In genomic region chr3:110250839-110251700, GRCm38 (mm10) we compare ENCODE assay signal across 8 mouse cellular contexts. TPM values are rescaled to one million over a fixed set of nuclear protein-coding genes. Genes with fewer than 3 reads are reported as not detected.
DNase-seq lines count a peak whose midpoint lies in the region; ATAC-seq and TF ChIP-seq lines count a peak whose summit lies in the region.

TSS of gene Prmt6 (minus strand) at chr3:110250998.

- peaks cover 18% of the 10 kb centered on the region for H3K36me3 ChIP-seq in erythroblast, embryonic 14.5 days (ENCODE audit: control insufficient read depth)
- H3K36me3 ChIP-seq in heart, embryonic 11.5 days (ENCODE audit: control insufficient read depth, insufficient read depth, low read length), result no peaks in the 10 kb centered on the region
- H3K36me3 ChIP-seq in kidney, embryonic 15.5 days, result peaks cover 20% of the 10 kb centered on the region
- peaks cover 16% of the 10 kb centered on the region for H3K36me3 ChIP-seq in limb, embryonic 15.5 days
- H3K36me3 ChIP-seq in midbrain, postnatal 0 days (ENCODE audit: insufficient read depth, low read length), result 0 out of 2 replicates have a peak, but pooled peaks cover 6% of the 10 kb centered on the region
- H3K36me3 ChIP-seq in stomach, embryonic 15.5 days, result peaks cover 9% of the 10 kb centered on the region; the same call in 1 of the 2 replicates

- H3K9me3 ChIP-seq in erythroblast, embryonic 14.5 days (ENCODE audit: control insufficient read depth, low read length), result no peaks in the 10 kb centered on the region
- no peaks in the 10 kb centered on the region for H3K9me3 ChIP-seq in heart, embryonic 11.5 days (replicated peaks; ENCODE audit: control insufficient read depth, low read length)
- no peaks in the 10 kb centered on the region for H3K9me3 ChIP-seq in kidney, embryonic 15.5 days (replicated peaks)
- H3K9me3 ChIP-seq in limb, embryonic 15.5 days, result no peaks in the 10 kb centered on the region
- H3K9me3 ChIP-seq in midbrain, postnatal 0 days (ENCODE audit: low read length), result no peaks in the 10 kb centered on the region
- H3K9me3 ChIP-seq in stomach, embryonic 15.5 days, result no peaks in the 10 kb centered on the region

- H3K27ac ChIP-seq in heart, embryonic 11.5 days (ENCODE audit: low read depth, low read length), result peak within 1 kb of the TSS; percentile 88
- peak within 1 kb of the TSS; percentile 96 for H3K27ac ChIP-seq in kidney, embryonic 15.5 days
- H3K27ac ChIP-seq in limb, embryonic 15.5 days, result peak within 1 kb of the TSS; percentile 96
- H3K27ac ChIP-seq in midbrain, postnatal 0 days (ENCODE audit: low read depth, low read length), result peak within 1 kb of the TSS; percentile 97
- H3K27ac ChIP-seq in stomach, embryonic 15.5 days, result peak within 1 kb of the TSS; percentile 85

- TF ChIP-seq CTCF in midbrain, postnatal 0 days (IDR thresholded peaks at IDR 0.05), result no peak

- H3K4me2 ChIP-seq in heart, embryonic 11.5 days, result peak within 1 kb of the TSS; percentile 77
- H3K4me2 ChIP-seq in kidney, embryonic 15.5 days, result peak within 1 kb of the TSS; percentile 73
- peak within 1 kb of the TSS; percentile 67 for H3K4me2 ChIP-seq in limb, embryonic 15.5 days
- H3K4me2 ChIP-seq in midbrain, postnatal 0 days (ENCODE audit: low read depth, low read length, poor library complexity, severe bottlenecking), result peak within 1 kb of the TSS; percentile 55
- peak within 1 kb of the TSS; percentile 64 for H3K4me2 ChIP-seq in stomach, embryonic 15.5 days

- 20% methylated on average over 38 of the region's 38 CpGs for WGBS in heart, embryonic 11.5 days (ENCODE audit: insufficient replicate concordance)
- 19% methylated on average over 38 of the region's 38 CpGs for WGBS in kidney, embryonic 15.5 days
- 18% methylated on average over 38 of the region's 38 CpGs for WGBS in limb, embryonic 15.5 days
- 20% methylated on average over 37 of the region's 38 CpGs for WGBS in midbrain, postnatal 0 days
- WGBS in stomach, embryonic 15.5 days, result 19% methylated on average over 38 of the region's 38 CpGs

- H3K4me1 ChIP-seq in erythroblast, embryonic 14.5 days (ENCODE audit: control insufficient read depth), result peaks cover 26% of the 10 kb centered on the region
- H3K4me1 ChIP-seq in heart, embryonic 11.5 days (ENCODE audit: control insufficient read depth, insufficient read depth, low read length), result no peaks in the 10 kb centered on the region
- peaks cover 15% of the 10 kb centered on the region for H3K4me1 ChIP-seq in kidney, embryonic 15.5 days
- peaks cover 12% of the 10 kb centered on the region; the same call in 1 of the 2 replicates for H3K4me1 ChIP-seq in limb, embryonic 15.5 days
- H3K4me1 ChIP-seq in midbrain, postnatal 0 days (ENCODE audit: insufficient read depth, low read length), result no peaks in the 10 kb centered on the region
- no peaks in the 10 kb centered on the region for H3K4me1 ChIP-seq in stomach, embryonic 15.5 days

- H3K9ac ChIP-seq in heart, embryonic 11.5 days (ENCODE audit: low read depth, low read length), result peak within 1 kb of the TSS; percentile 98
- H3K9ac ChIP-seq in kidney, embryonic 15.5 days, result peak within 1 kb of the TSS; percentile 97
- peak within 1 kb of the TSS; percentile 85 for H3K9ac ChIP-seq in limb, embryonic 15.5 days
- peak within 1 kb of the TSS; percentile 94 for H3K9ac ChIP-seq in midbrain, postnatal 0 days (replicated peaks; ENCODE audit: low read length, poor library complexity, severe bottlenecking)
- H3K9ac ChIP-seq in stomach, embryonic 15.5 days, result peak within 1 kb of the TSS; percentile 71

- peak; percentile 86 for ATAC-seq in heart, embryonic 11.5 days (replicated peaks; ENCODE audit: insufficient number of reproducible peaks, low FRiP score, low TSS enrichment)
- peak; percentile 94 for ATAC-seq in kidney, embryonic 15.5 days (replicated peaks; ENCODE audit: low FRiP score)
- ATAC-seq in limb, embryonic 15.5 days (ENCODE audit: insufficient number of reproducible peaks, low FRiP score, low TSS enrichment, low read depth), result peak; percentile 88
- peak; percentile 93 for ATAC-seq in midbrain, postnatal 0 days (ENCODE audit: low FRiP score)
- ATAC-seq in stomach, embryonic 15.5 days (ENCODE audit: insufficient read depth, low FRiP score, low read depth), result peak; percentile 94

- peak; percentile 74 to 80 for DNase-seq in CD8-positive naive resting alpha-beta T cell, adult 2 months (ENCODE audit: low read depth in 2 of 2, low spot score in 2 of 2)
- peak; percentile 86 for DNase-seq in brain, embryonic 18.5 days (ENCODE audit: low read depth, low spot score)
- DNase-seq in midbrain, postnatal 0 days (ENCODE audit: low spot score), result peak; percentile 95

- no peaks in the 10 kb centered on the region for H3K27me3 ChIP-seq in erythroblast, embryonic 14.5 days (ENCODE audit: control insufficient read depth)
- no peaks in the 10 kb centered on the region for H3K27me3 ChIP-seq in heart, embryonic 11.5 days (ENCODE audit: control insufficient read depth, insufficient read depth, low read length)
- H3K27me3 ChIP-seq in kidney, embryonic 15.5 days, result no peaks in the 10 kb centered on the region
- no peaks in the 10 kb centered on the region for H3K27me3 ChIP-seq in limb, embryonic 15.5 days
- H3K27me3 ChIP-seq in midbrain, postnatal 0 days (ENCODE audit: insufficient read depth, low read length), result no peaks in the 10 kb centered on the region
- H3K27me3 ChIP-seq in stomach, embryonic 15.5 days (replicated peaks), result no peaks in the 10 kb centered on the region

- H3K4me3 ChIP-seq in erythroblast, embryonic 14.5 days (replicated peaks), result peak within 1 kb of the TSS; percentile 78
- H3K4me3 ChIP-seq in heart, embryonic 11.5 days (ENCODE audit: low read depth, low read length), result peak within 1 kb of the TSS; percentile 94
- peak within 1 kb of the TSS; percentile 95 for H3K4me3 ChIP-seq in kidney, embryonic 15.5 days (replicated peaks)
- peak within 1 kb of the TSS; percentile 94 for H3K4me3 ChIP-seq in limb, embryonic 15.5 days
- H3K4me3 ChIP-seq in midbrain, postnatal 0 days (ENCODE audit: low read depth, low read length), result peak within 1 kb of the TSS; percentile 78
- peak within 1 kb of the TSS; percentile 86 for H3K4me3 ChIP-seq in stomach, embryonic 15.5 days (replicated peaks)

RNA-seq across cellular contexts. Expression of gene Prmt6, which starts in this region (rescaled TPM):
- 0.18 and 0.21 TPM in 2 replicates for polyA plus RNA-seq in erythroblast, embryonic 14.5 days (2012)
- polyA plus RNA-seq in heart, embryonic 11.5 days (2014; fragmentation: Nextera tagmentation; extraction: Ambion mirVana), result 18.5 and 18.6 TPM in 2 replicates
- 22.0 and 25.8 TPM in 2 replicates for polyA plus RNA-seq in kidney, embryonic 15.5 days (2015; fragmentation: Nextera tagmentation; extraction: Ambion mirVana)
- 19.7 and 21.1 TPM in 2 replicates for polyA plus RNA-seq in limb, embryonic 15.5 days (2015; fragmentation: Nextera tagmentation; extraction: Ambion mirVana)
- total RNA-seq in midbrain, postnatal 0 days (2014; rRNA removed), result 32.2 and 43.1 TPM in 2 replicates
- polyA plus RNA-seq in midbrain, postnatal 0 days (2015; fragmentation: Nextera tagmentation; extraction: Ambion mirVana), result 21.7 and 23.3 TPM in 2 replicates
- 17.0 and 20.4 TPM in 2 replicates for polyA plus RNA-seq in stomach, embryonic 15.5 days (2015; fragmentation: Nextera tagmentation; extraction: Ambion mirVana)

Comparison
In these comparisons a context has a peak if more than half of its experiments do, and no peak if none do; other contexts are left out.
1. Peak in every context shown above with its lines: DNase-seq, ATAC-seq, H3K4me3 ChIP-seq and H3K27ac ChIP-seq.
2. RNA of gene Prmt6 (polyA plus RNA-seq): 21.7 to 23.3 TPM in midbrain, postnatal 0 days, 22.0 to 25.8 TPM in kidney, embryonic 15.5 days, 19.7 to 21.1 TPM in limb, embryonic 15.5 days, 18.5 to 18.6 TPM in heart, embryonic 11.5 days and 17.0 to 20.4 TPM in stomach, embryonic 15.5 days; 0.18 to 0.21 TPM in erythroblast, embryonic 14.5 days; every median in the first group is over 10 times any median in the second.